Mouse (Mus musculus) intestine, embryonic 16.5 days (tissue): Measurements from ENCODE around the gene Gm10663. TPM values are rescaled to one million over a fixed set of nuclear protein-coding genes. Genes with fewer than 3 reads are reported as not detected.
A peak's percentile ranks its signal among the peaks of the same experiment; 100 is the strongest.

Source experiments
- ATAC-seq: fragments of 200-750 bp; cut with Nextera tagmentation; 2 replicates; pipeline ENCODE4 v1.8.0; 2017; ENCODE audit warnings: moderate TSS enrichment, moderate library complexity
- H3K27ac ChIP-seq: fragments of 300-500 bp; sonication (generic); 2 replicates; pipeline ENCODE4 v1.5.1; 2014; ENCODE audit warnings: mild to moderate bottlenecking, low read length
- H3K27me3 ChIP-seq: fragments of 300-500 bp; sonication (generic); replicated peaks from 2 replicates; pipeline ENCODE4 v1.6.1; 2014; ENCODE audit warnings: low read length, control low read depth, mixed read lengths; ENCODE audit not compliant: control insufficient read depth, insufficient read depth
- H3K36me3 ChIP-seq: fragments of 300-500 bp; sonication (generic); 2 replicates; pipeline ENCODE4 v1.6.1; 2014; ENCODE audit warnings: low read length, control low read depth; ENCODE audit not compliant: control insufficient read depth, insufficient read depth
- H3K4me1 ChIP-seq: fragments of 300-500 bp; sonication (generic); 2 replicates; pipeline ENCODE4 v1.6.1; 2014; ENCODE audit warnings: low read length, control low read depth, mixed read lengths; ENCODE audit not compliant: control insufficient read depth, insufficient read depth
- H3K4me2 ChIP-seq: fragments of 300-500 bp; sonication (generic); 2 replicates; pipeline ENCODE4 v1.6.1; 2014; ENCODE audit warnings: low read depth, low read length, control low read depth
- H3K4me3 ChIP-seq: fragments of 300-500 bp; sonication (generic); 2 replicates; pipeline ENCODE4 v1.5.1; 2014; ENCODE audit warnings: mild to moderate bottlenecking, low read length
- H3K9ac ChIP-seq: fragments of 300-500 bp; sonication (generic); 2 replicates; pipeline ENCODE4 v1.6.1; 2014; ENCODE audit warnings: low read depth, low read length
- H3K9me3 ChIP-seq: fragments of 300-500 bp; sonication (generic); 2 replicates; pipeline ENCODE4 v1.6.1; 2016; ENCODE audit warnings: low read length, control low read depth; ENCODE audit not compliant: control insufficient read depth
- WGBS: fragments of 180-500 bp; shearing (Covaris S2); extraction: QIAGEN DNeasy Blood & Tissue Kit; methylation state at CpG from one replicate; pipeline ENCODE4 v1.1.7; 2014; 5-methylcytosine and 5-hydroxymethylcytosine counted together
- polyA plus RNA-seq: library from polyadenylated mRNA; unstranded; fragments of >200 nt; fragmentation: Nextera tagmentation; extraction: Ambion mirVana; gene quantifications from 2 replicates; pipeline ENCODE4 v1.2.1, GENCODE M21; 2015

Gene Gm10663
- not detected in 2 replicates for polyA plus RNA-seq

DNA sequence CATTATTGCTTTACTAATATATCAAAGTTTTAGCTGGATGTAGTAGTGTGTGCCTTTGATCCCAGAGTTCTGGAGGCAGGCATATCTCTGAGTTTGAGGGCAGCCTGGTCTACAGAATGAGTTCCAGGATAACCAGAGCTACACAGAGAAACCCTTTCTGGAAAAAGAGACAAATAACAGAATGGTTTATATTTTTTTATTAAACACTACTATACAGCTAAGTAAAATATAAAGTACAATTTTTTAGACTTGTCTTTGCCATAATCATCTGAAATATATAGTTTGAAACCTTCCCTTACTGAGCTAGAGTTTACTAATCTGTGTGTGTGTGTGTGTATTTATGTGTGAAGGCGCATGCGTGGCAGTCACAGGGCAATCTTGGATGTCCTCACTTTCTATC lies at the start of gene Gm10663:
Gene Gm10663, plus strand, starts transcription at position 301 of the 400 bp plus-strand sequence.
- WGBS, result 79% methylated on average over 2 of the region's 2 CpGs
- H3K4me3 ChIP-seq, result no peak within 1 kb of the TSS
- no peaks in the 10 kb centered on the region for H3K4me1 ChIP-seq
- H3K27ac ChIP-seq, result no peak within 1 kb of the TSS
- no peak within 1 kb of the TSS for H3K9ac ChIP-seq
- ATAC-seq, result no peak
- H3K9me3 ChIP-seq, result no peaks in the 10 kb centered on the region
- H3K36me3 ChIP-seq, result no peaks in the 10 kb centered on the region
- H3K27me3 ChIP-seq, result no peaks in the 10 kb centered on the region
- no peak within 1 kb of the TSS for H3K4me2 ChIP-seq

DNA sequence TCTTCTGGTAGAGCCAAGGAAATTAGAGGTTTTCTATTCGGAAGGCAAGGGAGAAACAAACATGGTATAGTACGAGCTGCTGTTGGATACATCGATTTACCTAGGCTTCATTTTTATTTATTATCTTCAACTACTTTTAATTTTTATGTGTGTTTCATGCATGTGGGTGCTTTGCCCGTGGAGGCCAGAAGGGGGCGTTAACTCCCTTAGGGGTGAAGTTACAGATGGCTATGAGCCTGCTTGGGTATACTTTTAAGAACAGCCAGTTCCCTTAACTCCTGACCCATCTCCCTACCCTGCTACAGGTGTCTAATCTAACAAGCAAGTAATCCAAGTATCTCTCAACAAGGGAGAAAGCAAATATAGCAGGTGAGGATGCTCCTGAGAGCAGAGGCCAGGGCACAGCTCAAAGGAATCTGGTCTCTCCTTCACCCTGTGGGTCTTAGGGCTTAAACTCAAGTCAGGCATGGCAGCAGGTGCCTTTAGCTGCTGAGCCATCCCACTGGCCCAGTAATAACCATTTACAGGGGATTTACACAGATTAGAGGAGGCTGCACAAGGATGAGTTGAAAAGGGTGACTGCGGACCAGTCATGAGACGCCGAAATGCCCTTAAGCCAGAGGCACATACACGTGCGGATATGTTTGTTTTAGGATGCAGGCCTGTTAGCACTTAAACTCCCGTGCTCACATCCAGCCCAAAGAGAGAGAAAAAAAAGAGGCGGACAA lies 45.7 kb upstream of the Gm10663 start:
- H3K27me3 ChIP-seq, result no peaks in the 10 kb centered on the region
- H3K9me3 ChIP-seq, result no peaks in the 10 kb centered on the region
- no peak overlapping the region for H3K27ac ChIP-seq
- WGBS, result 79% methylated on average over 12 of the region's 12 CpGs
- H3K4me1 ChIP-seq, result 0 out of 2 replicates have a peak, but pooled peaks cover 3% of the 10 kb centered on the region
- H3K9ac ChIP-seq, result no peak overlapping the region
- ATAC-seq, result no peak
- no peaks in the 10 kb centered on the region for H3K36me3 ChIP-seq
- no peak overlapping the region for H3K4me2 ChIP-seq
- H3K4me3 ChIP-seq, result no peak overlapping the region

DNA sequence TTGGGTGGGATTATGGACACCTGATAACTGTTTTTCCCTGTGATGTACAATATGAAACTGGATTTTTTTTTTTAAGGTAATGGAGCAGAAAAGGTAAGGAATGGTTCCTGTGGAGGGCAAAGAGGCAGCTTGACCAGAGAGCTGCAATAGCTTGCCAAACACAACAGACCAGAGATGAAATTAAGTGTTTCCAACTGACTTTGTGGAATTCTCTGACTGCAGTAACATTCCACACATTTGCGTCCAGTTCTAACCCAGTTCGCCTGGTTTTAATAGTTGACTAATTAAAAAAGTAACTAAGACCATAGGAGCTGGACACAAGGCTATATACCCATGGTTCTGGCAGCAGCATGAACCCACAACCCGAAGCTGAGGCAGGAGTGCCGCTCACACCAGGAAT lies 45.1 kb upstream of the Gm10663 start:
- no peaks in the 10 kb centered on the region for H3K27me3 ChIP-seq
- H3K4me1 ChIP-seq, result 0 out of 2 replicates have a peak, but pooled peaks cover 3% of the 10 kb centered on the region
- H3K9me3 ChIP-seq, result no peaks in the 10 kb centered on the region
- ATAC-seq, result no peak
- WGBS, result 77% methylated on average over 4 of the region's 4 CpGs
- H3K4me2 ChIP-seq, result no peak overlapping the region
- no peak overlapping the region for H3K4me3 ChIP-seq
- no peak overlapping the region for H3K9ac ChIP-seq
- no peak overlapping the region for H3K27ac ChIP-seq
- H3K36me3 ChIP-seq, result no peaks in the 10 kb centered on the region

DNA sequence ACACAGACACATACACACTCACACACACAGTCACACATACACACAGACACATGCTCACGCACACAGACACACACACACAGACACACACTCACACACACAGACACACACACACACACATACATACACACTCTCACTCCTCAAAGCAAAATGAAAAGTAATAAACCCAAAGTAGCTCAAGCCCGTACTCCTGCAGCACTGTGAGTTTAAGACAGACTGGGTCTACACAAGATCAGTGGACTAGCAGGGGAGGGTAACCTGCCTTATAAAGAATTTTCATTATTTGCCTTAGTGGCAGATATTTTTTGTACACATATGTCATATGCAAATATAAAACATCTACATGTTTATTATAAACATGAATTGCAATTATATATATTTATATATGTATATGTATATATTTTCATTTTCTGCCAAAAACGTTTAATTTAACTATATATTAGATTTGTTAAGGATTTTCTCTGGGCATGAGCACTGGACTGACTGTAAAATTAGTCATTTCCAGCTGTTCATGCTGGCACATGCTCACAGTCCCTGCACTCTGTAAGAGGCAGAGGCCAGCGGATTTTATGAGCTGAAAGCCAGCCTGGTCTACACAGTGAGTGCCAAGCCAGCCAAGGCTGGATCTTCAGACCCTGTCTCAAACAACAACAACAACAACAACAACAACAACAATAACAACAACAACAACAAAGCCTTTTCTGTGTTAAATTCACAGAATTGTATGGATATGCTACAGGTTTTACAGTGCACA lies 43.9 kb upstream of the Gm10663 start:
- Histone ChIP-seq H3K4me2 (no peak overlapping the region), H3K9ac (no peak overlapping the region), H3K27ac (no peak overlapping the region), H3K27me3 (no peaks in the 10 kb centered on the region), H3K4me3 (no peak overlapping the region), H3K36me3 (no peaks in the 10 kb centered on the region), H3K9me3 (no peaks in the 10 kb centered on the region), H3K4me1 (peaks cover 3% of the 10 kb centered on the region; the same call in 1 of the 2 replicates)
- 73% methylated on average over 4 of the region's 4 CpGs for WGBS
- no peak for ATAC-seq

DNA sequence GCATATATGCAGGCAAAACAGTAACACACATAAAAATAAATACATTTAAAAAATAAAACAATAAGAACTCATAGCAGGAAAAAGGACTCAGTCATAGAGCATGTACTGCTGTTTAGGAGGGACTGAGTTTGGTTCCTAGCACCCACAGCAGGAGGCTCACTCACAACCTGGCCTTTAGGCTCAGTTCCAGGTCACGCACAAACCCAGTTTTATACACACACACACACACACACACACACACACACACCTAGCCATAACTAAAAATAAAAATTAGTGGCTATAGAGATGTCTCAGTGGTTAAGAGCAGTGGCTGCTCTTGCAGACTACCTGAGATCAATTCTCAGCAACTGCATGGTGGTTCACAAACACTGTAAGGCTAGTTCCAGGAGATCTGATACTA lies 42.7 kb upstream of the Gm10663 start:
- no peaks in the 10 kb centered on the region for H3K27me3 ChIP-seq
- no peaks in the 10 kb centered on the region for H3K36me3 ChIP-seq
- H3K27ac ChIP-seq, result no peak overlapping the region
- H3K9me3 ChIP-seq, result no peaks in the 10 kb centered on the region
- ATAC-seq, result no peak
- no peak overlapping the region for H3K4me3 ChIP-seq
- H3K4me1 ChIP-seq, result peaks cover 5% of the 10 kb centered on the region
- H3K9ac ChIP-seq, result no peak overlapping the region
- WGBS, result 95% methylated on average over 1 of the region's 1 CpGs
- H3K4me2 ChIP-seq, result no peak overlapping the region

DNA sequence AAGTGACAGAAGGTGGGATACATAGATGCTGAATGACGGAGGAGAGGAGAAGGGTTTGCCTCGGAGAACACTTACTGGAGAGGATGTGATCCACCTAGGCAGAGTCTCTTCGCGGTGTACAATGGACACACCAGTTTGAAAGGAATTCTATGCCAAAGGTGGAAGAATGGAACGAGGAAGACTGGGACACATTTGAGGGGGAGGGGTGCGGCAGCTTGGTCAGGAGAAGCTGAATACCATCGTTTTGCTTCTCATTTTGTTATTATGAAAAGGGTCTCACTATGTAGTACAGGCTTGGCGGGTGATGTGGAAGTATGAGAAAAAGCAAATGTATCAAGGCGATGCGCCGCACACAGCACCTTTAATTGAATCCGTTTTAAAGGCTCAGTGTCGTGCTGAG lies 41.8 kb upstream of the Gm10663 start:
- Histone ChIP-seq H3K4me1 (peaks cover 8% of the 10 kb centered on the region), H3K9me3 (no peaks in the 10 kb centered on the region), H3K4me2 (no peak overlapping the region), H3K36me3 (no peaks in the 10 kb centered on the region), H3K27me3 (no peaks in the 10 kb centered on the region), H3K27ac (no peak overlapping the region), H3K9ac (no peak overlapping the region), H3K4me3 (no peak overlapping the region)
- no peak for ATAC-seq
- WGBS, result 75% methylated on average over 13 of the region's 13 CpGs

DNA sequence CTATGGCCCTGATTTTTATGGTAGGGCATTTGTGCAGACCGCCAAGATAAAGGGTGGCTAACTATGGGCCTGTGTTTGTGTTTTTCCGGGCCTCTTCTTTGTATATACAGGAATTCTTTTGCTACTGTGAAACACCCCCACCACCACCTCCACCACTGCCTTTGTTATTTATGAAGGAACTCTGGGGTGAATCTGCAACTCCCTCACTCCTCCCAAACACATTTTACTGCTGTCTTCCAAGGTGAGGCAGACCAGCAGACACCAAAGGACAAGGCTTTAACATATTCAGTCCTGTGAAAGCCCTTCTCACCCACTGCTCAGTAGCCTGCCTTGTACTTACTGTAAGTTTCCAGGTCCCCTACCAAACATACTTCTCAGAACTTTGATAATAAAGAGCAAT lies 40.7 kb upstream of the Gm10663 start:
- Histone ChIP-seq H3K27ac (no peak overlapping the region), H3K4me2 (no peak overlapping the region), H3K4me1 (peaks cover 8% of the 10 kb centered on the region), H3K9ac (no peak overlapping the region), H3K27me3 (no peaks in the 10 kb centered on the region), H3K4me3 (no peak overlapping the region), H3K9me3 (no peaks in the 10 kb centered on the region), H3K36me3 (no peaks in the 10 kb centered on the region)
- 40% methylated on average over 2 of the region's 2 CpGs for WGBS
- no peak for ATAC-seq

DNA sequence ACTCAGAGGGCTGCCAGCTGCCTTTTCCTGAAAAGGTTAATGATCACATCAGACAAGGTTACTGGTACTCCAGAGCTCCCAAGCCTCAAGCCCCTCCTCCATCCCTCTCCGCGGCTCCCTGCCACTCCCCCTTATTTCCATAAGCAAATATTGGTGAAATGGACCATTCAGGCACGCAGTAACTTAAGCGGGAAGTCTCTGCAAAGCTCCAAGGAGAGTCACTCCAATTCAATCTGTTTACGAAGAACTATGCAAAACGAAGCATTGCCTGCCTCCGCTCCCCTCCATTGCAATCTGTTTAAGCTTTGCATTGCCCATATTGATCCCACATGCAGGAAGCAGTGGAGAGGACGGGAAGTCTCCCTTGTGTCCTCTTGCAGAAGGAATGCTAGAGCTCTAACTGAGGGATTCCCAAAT lies 37.7 kb upstream of the Gm10663 start, which contains the start of gene Apela:
Gene Apela, minus strand, starts transcription at position 220 of the 417 bp plus-strand sequence.
- H3K27ac ChIP-seq, result peak within 1 kb of the TSS; percentile 33; the same call in 1 of the 2 replicates
- WGBS, result under 1% methylated on average over 8 of the region's 8 CpGs

DNA sequence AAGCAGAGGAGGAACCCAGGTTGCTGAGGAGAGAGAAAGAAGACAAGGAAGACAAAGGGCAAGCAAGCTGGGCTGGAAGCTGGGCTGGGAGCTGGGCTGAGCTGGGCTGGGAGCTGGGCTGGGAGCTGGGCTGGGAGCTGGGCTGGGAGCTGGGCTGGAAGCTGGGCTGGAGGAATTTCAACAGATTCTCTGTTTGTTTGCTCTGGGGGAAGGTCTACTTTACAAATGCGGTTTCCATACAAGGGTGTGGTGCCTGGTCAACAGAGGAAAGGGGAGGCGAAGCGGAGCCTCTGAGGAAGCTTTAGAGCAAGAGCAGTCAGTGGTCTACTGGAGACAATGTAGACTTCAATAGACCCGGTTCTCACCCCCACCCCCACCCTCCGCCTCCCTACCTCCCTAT lies 28.3 kb upstream of the Gm10663 start:
- H3K27me3 ChIP-seq, result no peaks in the 10 kb centered on the region
- WGBS, result 33% methylated on average over 5 of the region's 5 CpGs
- no peak overlapping the region for H3K9ac ChIP-seq
- H3K4me1 ChIP-seq, result no peaks in the 10 kb centered on the region
- peak; percentile 67 for ATAC-seq
- no peaks in the 10 kb centered on the region for H3K36me3 ChIP-seq
- no peaks in the 10 kb centered on the region for H3K9me3 ChIP-seq
- no peak overlapping the region for H3K4me3 ChIP-seq
- no peak overlapping the region for H3K27ac ChIP-seq
- no peak overlapping the region for H3K4me2 ChIP-seq

More for the DNA sequence above, 37.7 kb upstream of the Gm10663 start, which contains the start of gene Apela:
- Histone ChIP-seq H3K9me3 (no peaks in the 10 kb centered on the region), H3K27me3 (no peaks in the 10 kb centered on the region), H3K9ac (peak within 1 kb of the TSS; percentile 36; the same call in 1 of the 2 replicates), H3K4me2 (peak within 1 kb of the TSS; percentile 70), H3K4me1 (peaks cover 8% of the 10 kb centered on the region), H3K4me3 (peak within 1 kb of the TSS; percentile 32), H3K36me3 (no peaks in the 10 kb centered on the region)
- peak; percentile 89 for ATAC-seq
